Comparison of ENCODE assay signal across 10 mouse cellular contexts in the genomic region with DNA sequence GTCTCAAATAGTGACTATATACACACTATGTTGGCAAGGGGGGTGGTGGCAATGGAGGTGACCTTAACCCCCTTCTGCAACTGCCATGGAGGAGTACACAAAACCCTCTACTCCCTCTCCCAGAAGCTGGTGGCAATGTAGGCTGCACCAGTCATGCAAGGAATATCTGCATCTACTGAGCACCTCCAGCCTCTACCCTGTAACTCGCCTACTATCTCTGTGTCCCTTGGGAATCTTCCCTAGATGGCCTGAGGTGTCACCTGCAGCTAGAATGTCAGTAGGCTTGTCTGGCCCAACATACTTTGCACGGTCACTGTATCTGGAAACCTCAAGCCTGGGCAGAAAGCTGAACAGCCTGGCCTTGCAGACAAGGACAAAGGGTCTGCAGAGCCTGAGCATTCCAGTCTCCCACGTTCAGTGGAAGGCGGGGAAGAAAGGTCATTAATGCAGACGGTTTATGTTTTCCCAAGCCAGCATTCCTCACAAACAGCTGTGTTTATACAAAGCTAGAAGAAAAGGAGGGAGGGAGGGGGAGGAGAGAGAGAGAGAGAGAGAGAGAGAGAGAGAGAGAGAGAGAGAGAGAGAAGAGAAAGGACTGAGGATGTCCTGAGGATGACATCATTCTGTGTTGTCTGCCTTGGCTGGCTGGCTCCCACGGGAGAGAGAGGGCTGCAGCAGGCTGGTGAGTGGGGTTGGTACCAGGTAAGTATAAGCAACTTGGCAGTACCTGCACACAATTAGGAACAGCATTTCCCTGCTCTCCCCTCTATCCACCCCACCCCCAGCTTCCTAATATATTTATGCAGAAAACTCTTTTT.
A peak's percentile ranks its signal among the peaks of the same experiment; 100 is the strongest.
DNase-seq lines count a peak whose midpoint lies in the region; ATAC-seq and TF ChIP-seq lines count a peak whose summit lies in the region.
"Had no signal": no experiment of that assay in that cellular context is flagged by ENCODE, and none has a peak within 500 bp of the region (broad histone marks: within the 10 kb centered on the region; RNA-seq: fewer than 3 reads in every experiment).

No protein-coding gene starts in this region.

- peak overlapping the region; percentile 59 for H3K27ac ChIP-seq in heart, embryonic 10.5 days
- peak overlapping the region; percentile 83 for H3K27ac ChIP-seq in embryonic facial prominence, embryonic 10.5 days (replicated peaks)
- H3K27ac ChIP-seq in intestine, embryonic 15.5 days, result peak overlapping the region; percentile 33
- H3K27ac ChIP-seq in thymus, adult 2 months (ENCODE audit: control insufficient read depth, insufficient read depth, low read length), result no peak overlapping the region; the same call in 1 of the 2 replicates
- H3K27ac ChIP-seq in liver, postnatal 0 days (ENCODE audit: low read depth), result no peak overlapping the region
- H3K27ac ChIP-seq: liver, embryonic 12.5 days had no signal

- DNase-seq in heart, embryonic 10.5 days (ENCODE audit: low spot score), result no peak
- DNase-seq in heart, adult 8-10 months (ENCODE audit: low spot score), result no peak
- DNase-seq in embryonic facial prominence, embryonic 10.5 days (ENCODE audit: low spot score), result peak; percentile 46
- DNase-seq in urinary bladder, postnatal 36 days (ENCODE audit: low spot score in 2 of 2), result no peak
- no peak for DNase-seq in thymus, adult 2 months
- no peak for DNase-seq in liver, postnatal 0 days

- 13% methylated on average over 6 of the region's 6 CpGs for whole genome bisulfite sequencing in heart, embryonic 10.5 days
- 15% methylated on average over 6 of the region's 6 CpGs for WGBS in embryonic facial prominence, embryonic 10.5 days
- WGBS in intestine, embryonic 15.5 days, result 15% methylated on average over 6 of the region's 6 CpGs
- 42% methylated on average over 6 of the region's 6 CpGs for WGBS in thymus, adult 2 months
- 16% methylated on average over 6 of the region's 6 CpGs for WGBS in liver, postnatal 0 days (ENCODE audit: insufficient replicate concordance)

- no peak overlapping the region for H3K4me3 ChIP-seq in heart, embryonic 10.5 days
- H3K4me3 ChIP-seq in embryonic facial prominence, embryonic 10.5 days, result no peak overlapping the region
- no peak overlapping the region for H3K4me3 ChIP-seq in intestine, embryonic 15.5 days (replicated peaks)
- no peak overlapping the region for H3K4me3 ChIP-seq in myocyte
- no peak overlapping the region for H3K4me3 ChIP-seq in thymus, adult 2 months (ENCODE audit: control insufficient read depth, insufficient read depth, low read length)
- no peak overlapping the region for H3K4me3 ChIP-seq in liver, postnatal 0 days (ENCODE audit: low read depth, low read length)
- H3K4me3 ChIP-seq: liver, embryonic 12.5 days had no signal

- no peaks in the 10 kb centered on the region for H3K9me3 ChIP-seq in heart, embryonic 10.5 days
- H3K9me3 ChIP-seq in embryonic facial prominence, embryonic 10.5 days, result no peaks in the 10 kb centered on the region
- H3K9me3 ChIP-seq in intestine, embryonic 15.5 days, result no peaks in the 10 kb centered on the region
- no peaks in the 10 kb centered on the region for H3K9me3 ChIP-seq in liver, postnatal 0 days (ENCODE audit: low read length)
- H3K9me3 ChIP-seq: liver, embryonic 12.5 days had no signal

- H3K36me3 ChIP-seq in heart, embryonic 10.5 days, result no peaks in the 10 kb centered on the region
- no peaks in the 10 kb centered on the region for H3K36me3 ChIP-seq in embryonic facial prominence, embryonic 10.5 days (replicated peaks)
- H3K36me3 ChIP-seq in intestine, embryonic 15.5 days, result no peaks in the 10 kb centered on the region
- H3K36me3 ChIP-seq in myocyte (ENCODE audit: control insufficient read depth, insufficient read depth), result no peaks in the 10 kb centered on the region
- no peaks in the 10 kb centered on the region for H3K36me3 ChIP-seq in thymus, adult 2 months (ENCODE audit: control insufficient read depth, insufficient read depth, low read length)
- no peaks in the 10 kb centered on the region for H3K36me3 ChIP-seq in liver, postnatal 0 days (replicated peaks; ENCODE audit: insufficient read depth, low read length)
- H3K36me3 ChIP-seq: liver, embryonic 12.5 days had no signal

- no peak for TF ChIP-seq POLR2A in myocyte (IDR thresholded peaks at IDR 0.05; ENCODE audit: insufficient read length, low read depth)
- no peak for TF ChIP-seq POLR2A in thymus, adult 2 months (IDR thresholded peaks at IDR 0.05; ENCODE audit: control insufficient read depth, extremely low read depth, insufficient read depth, low read length, poor library complexity)

- H3K4me2 ChIP-seq in intestine, embryonic 15.5 days (replicated peaks), result no peak overlapping the region
- peak overlapping the region; percentile 34 for H3K4me2 ChIP-seq in myocyte (ENCODE audit: low read depth)
- H3K4me2 ChIP-seq in liver, postnatal 0 days (ENCODE audit: low read depth, low read length), result no peak overlapping the region
- H3K4me2 ChIP-seq: liver, embryonic 12.5 days had no signal

- no peak for TF ChIP-seq CTCF in thymus, adult 2 months (IDR thresholded peaks at IDR 0.05; ENCODE audit: borderline replicate concordance, control insufficient read depth, extremely low read depth, insufficient read depth, low read length, poor library complexity)
- TF ChIP-seq CTCF in liver, postnatal 0 days (IDR thresholded peaks at IDR 0.05; ENCODE audit: low read depth), result no peak

- no peak overlapping the region for H3ac ChIP-seq in myocyte (ENCODE audit: control insufficient read depth, insufficient read length)

- ATAC-seq in intestine, embryonic 15.5 days, result peak; percentile 89
- ATAC-seq in liver, postnatal 0 days, result no peak
- ATAC-seq: activated CD4-positive, CD25-positive, alpha-beta regulatory T cell, adult 4 months; liver, embryonic 12.5 days had no signal

- no peak overlapping the region for H3K9ac ChIP-seq in intestine, embryonic 15.5 days
- no peak overlapping the region for H3K9ac ChIP-seq in liver, postnatal 0 days (replicated peaks)
- H3K9ac ChIP-seq: liver, embryonic 12.5 days had no signal

- no peaks in the 10 kb centered on the region for H3K79me2 ChIP-seq in myocyte (ENCODE audit: control insufficient read depth, insufficient read depth)

- peaks cover 19% of the 10 kb centered on the region for H3K4me1 ChIP-seq in heart, embryonic 10.5 days
- H3K4me1 ChIP-seq in embryonic facial prominence, embryonic 10.5 days, result peaks cover 19% of the 10 kb centered on the region
- H3K4me1 ChIP-seq in intestine, embryonic 15.5 days (replicated peaks), result peaks cover 8% of the 10 kb centered on the region; the same call in 1 of the 2 replicates
- no peaks in the 10 kb centered on the region for H3K4me1 ChIP-seq in thymus, adult 2 months (replicated peaks; ENCODE audit: control insufficient read depth, insufficient read depth, low read length)
- no peaks in the 10 kb centered on the region for H3K4me1 ChIP-seq in liver, postnatal 0 days (ENCODE audit: insufficient read depth)
- H3K4me1 ChIP-seq: liver, embryonic 12.5 days had no signal

- TF ChIP-seq EP300 in liver, postnatal 0 days (IDR thresholded peaks at IDR 0.05; ENCODE audit: low read depth), result no peak

- no peaks in the 10 kb centered on the region for H3K27me3 ChIP-seq in heart, embryonic 10.5 days (ENCODE audit: insufficient read depth, poor library complexity, severe bottlenecking)
- no peaks in the 10 kb centered on the region for H3K27me3 ChIP-seq in embryonic facial prominence, embryonic 10.5 days (replicated peaks; ENCODE audit: low read depth, poor library complexity, severe bottlenecking)
- no peaks in the 10 kb centered on the region for H3K27me3 ChIP-seq in intestine, embryonic 15.5 days (replicated peaks)
- H3K27me3 ChIP-seq in myocyte (ENCODE audit: control insufficient read depth, insufficient read depth, insufficient read length), result no peaks in the 10 kb centered on the region
- H3K27me3 ChIP-seq in thymus, adult 2 months (ENCODE audit: control insufficient read depth, insufficient read depth, low read length), result no peaks in the 10 kb centered on the region
- H3K27me3 ChIP-seq in liver, postnatal 0 days (ENCODE audit: insufficient read depth, low read length), result no peaks in the 10 kb centered on the region
- H3K27me3 ChIP-seq: liver, embryonic 12.5 days had no signal

TF ChIP-seq in myocyte, 11 proteins besides CTCF, POLR2A, EP300 and RAD21:
- TF ChIP-seq MAX (IDR thresholded peaks at IDR 0.05; ENCODE audit: low read depth) (no peak), MYOD1 (IDR thresholded peaks at IDR 0.05; ENCODE audit: control insufficient read depth in 1 of 3, insufficient read length in 2 of 3, low read depth in 2 of 3) (peak in 2 of 3 experiments; percentile 18 to 27), SRF (IDR thresholded peaks at IDR 0.05; ENCODE audit: control insufficient read depth, insufficient read length, low read depth) (no peak)

Comparison
In these comparisons a context has a peak if more than half of its experiments do, and no peak if none do; other contexts are left out.
1. H3K27ac ChIP-seq: peak in heart, embryonic 10.5 days (single experiment), embryonic facial prominence, embryonic 10.5 days (single experiment) and intestine, embryonic 15.5 days (single experiment); none in thymus, adult 2 months (single experiment) and liver, postnatal 0 days (single experiment).